Mouse (Mus musculus) neural tube, embryonic 10.5 days (tissue): ENCODE data around the gene Cep70.
A peak's percentile ranks its signal among the peaks of the same experiment; 100 is the strongest.

Source experiments
- DNase-seq: peaks from one replicate; pipeline ENCODE4 v3.0.0-alpha.2; 2017; ENCODE audit warnings: low spot score; ENCODE audit errors: extremely low spot score

Cep70 gene

GRCm38 (mm10) chr9:99243190-99243894 is at the start of gene Cep70:
Gene Cep70, plus strand, starts transcription at chr9:99243367.
- DNase-seq = peak; percentile 94

- DNase-seq = no peak
Measured at GRCm38 (mm10) chr9:99212643-99213042, 30.5 kb upstream of the Cep70 start.

- no peak for DNase-seq
Measured at GRCm38 (mm10) chr9:99216182-99216581, 27.0 kb upstream of the Cep70 start.

GRCm38 (mm10) chr9:99217999-99218719 is 25.0 kb upstream of the Cep70 start:
- DNase-seq = peak; percentile 63

GRCm38 (mm10) chr9:99221636-99222035 is 21.5 kb upstream of the Cep70 start:
- DNase-seq = no peak

GRCm38 (mm10) chr9:99224583-99224982 is 18.6 kb upstream of the Cep70 start:
- DNase-seq = no peak

GRCm38 (mm10) chr9:99229450-99229849 is 13.7 kb upstream of the Cep70 start:
- DNase-seq = no peak

GRCm38 (mm10) chr9:99237139-99237538 is 6.0 kb upstream of the Cep70 start, which contains the start of gene Faiml:
Gene Faiml, minus strand, starts transcription at chr9:99237239.
- no peak for DNase-seq

- no peak for DNase-seq
Measured at GRCm38 (mm10) chr9:99238276-99238675, 4.9 kb upstream of the Cep70 start.

GRCm38 (mm10) chr9:99239256-99239655 is 3.9 kb upstream of the Cep70 start:
- no peak for DNase-seq

GRCm38 (mm10) chr9:99240571-99240970 is 2.6 kb upstream of the Cep70 start:
- no peak for DNase-seq

- peak; percentile 64 for DNase-seq
Measured at GRCm38 (mm10) chr9:99242035-99242434, 1.1 kb upstream of the Cep70 start.

GRCm38 (mm10) chr9:99242533-99243189 is 506 bp upstream of the Cep70 start:
- DNase-seq = peak; percentile 31

GRCm38 (mm10) chr9:99243895-99244293 is 727 bp downstream of the Cep70 start:
- no peak for DNase-seq

GRCm38 (mm10) chr9:99248304-99248703 is 5.1 kb downstream of the Cep70 start:
- no peak for DNase-seq

- no peak for DNase-seq
Measured at GRCm38 (mm10) chr9:99248906-99249305, 5.7 kb downstream of the Cep70 start.

GRCm38 (mm10) chr9:99253861-99254260 is 10.7 kb downstream of the Cep70 start:
- DNase-seq = no peak

GRCm38 (mm10) chr9:99256206-99256605 is 13.0 kb downstream of the Cep70 start:
- no peak for DNase-seq

- DNase-seq = no peak
Measured at GRCm38 (mm10) chr9:99256821-99257220, 13.7 kb downstream of the Cep70 start.

GRCm38 (mm10) chr9:99258891-99259290 is 15.7 kb downstream of the Cep70 start:
- no peak for DNase-seq

- no peak for DNase-seq
Measured at GRCm38 (mm10) chr9:99304296-99304695, 61.1 kb downstream of the Cep70 start.

- DNase-seq = no peak
Measured at GRCm38 (mm10) chr9:99306226-99306625, 63.1 kb downstream of the Cep70 start.
